Mouse (Mus musculus) lung, postnatal 0 days (tissue): ENCODE results near the gene Itpr2.

Experiments
- CTCF ChIP-seq: IDR thresholded peaks from 2 replicates; pipeline ENCODE4 v1.5.1; 2016; ENCODE audit warnings: antibody characterized with exemption, mild to moderate bottlenecking
- EP300 ChIP-seq: IDR thresholded peaks from 2 replicates; pipeline ENCODE4 v1.6.1; 2016; ENCODE audit warnings: antibody characterized with exemption, mild to moderate bottlenecking, control low read depth

DNA sequence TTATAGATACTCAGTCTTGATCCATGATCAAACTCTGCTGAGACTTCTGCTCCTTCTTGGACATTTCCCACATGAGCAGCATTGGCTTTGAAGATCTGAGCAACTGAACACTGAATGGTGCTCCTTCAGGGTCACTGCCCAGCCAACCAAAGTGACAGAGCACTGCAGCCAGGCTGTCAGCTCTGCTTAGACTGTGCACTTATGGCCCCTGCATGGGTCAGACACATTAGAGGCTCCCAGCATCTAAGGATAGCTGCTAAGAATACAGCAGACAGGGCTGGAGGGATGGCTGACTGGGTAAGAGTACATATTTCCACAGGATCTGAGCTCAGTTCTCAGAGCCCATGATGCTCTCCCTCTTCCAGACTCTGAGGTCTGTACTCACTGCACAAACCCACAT lies 201.1 kb downstream of the Itpr2 start:
- no peak for TF ChIP-seq EP300
- no peak for TF ChIP-seq CTCF
